Mouse (Mus musculus) midbrain, embryonic 14.5 days (tissue): ENCODE measurements around the gene Mov10. TPM values are rescaled to one million over a fixed set of nuclear protein-coding genes. Genes with fewer than 3 reads are reported as not detected.

Experiments used
- ATAC-seq: fragments of 200-750 bp; cut with Nextera tagmentation; 2 replicates; pipeline ENCODE4 v1.8.0; 2017; ENCODE audit warnings: moderate number of reproducible peaks, moderate library complexity; ENCODE audit not compliant: low FRiP score, low TSS enrichment
- DNase-seq: peaks from one replicate; pipeline ENCODE4 v3.0.0-alpha.2; 2015
- H3K27ac ChIP-seq: fragments of 300-500 bp; sonication (generic); replicated peaks from 2 replicates; pipeline ENCODE4 v1.5.1; 2014; ENCODE audit warnings: mild to moderate bottlenecking, low read depth, low read length, moderate library complexity
- H3K27me3 ChIP-seq: fragments of 300-500 bp; sonication (generic); 2 replicates; pipeline ENCODE4 v1.6.1; 2014; ENCODE audit warnings: low read length, control low read depth, mixed read lengths; ENCODE audit not compliant: control insufficient read depth, insufficient read depth
- H3K36me3 ChIP-seq: fragments of 300-500 bp; sonication (generic); 2 replicates; pipeline ENCODE4 v1.6.1; 2014; ENCODE audit warnings: low read length, control low read depth; ENCODE audit not compliant: control insufficient read depth, insufficient read depth
- H3K4me1 ChIP-seq: fragments of 300-500 bp; sonication (generic); 2 replicates; pipeline ENCODE4 v1.6.1; 2014; ENCODE audit warnings: mild to moderate bottlenecking, antibody characterized with exemption, low read length, control low read depth; ENCODE audit not compliant: control insufficient read depth, insufficient read depth
- H3K4me2 ChIP-seq: fragments of 300-500 bp; sonication (generic); 2 replicates; pipeline ENCODE4 v1.6.1; 2014; ENCODE audit warnings: mild to moderate bottlenecking, low read length, moderate library complexity
- H3K4me3 ChIP-seq: fragments of 300-500 bp; sonication (generic); replicated peaks from 2 replicates; pipeline ENCODE4 v1.5.1; 2014; ENCODE audit warnings: low read depth, low read length
- H3K9ac ChIP-seq: fragments of 300-500 bp; sonication (generic); replicated peaks from 2 replicates; pipeline ENCODE4 v1.6.1; 2014; ENCODE audit warnings: mild to moderate bottlenecking, low read length, moderate library complexity
- H3K9me3 ChIP-seq: fragments of 300-500 bp; sonication (generic); 2 replicates; pipeline ENCODE4 v1.6.1; 2016; ENCODE audit warnings: low read length, control low read depth, mixed read lengths; ENCODE audit not compliant: control insufficient read depth
- WGBS: fragments of 180-500 bp; shearing (Covaris S2); extraction: QIAGEN DNeasy Blood & Tissue Kit; methylation state at CpG from one replicate; pipeline ENCODE4 v1.1.7; 2014; 5-methylcytosine and 5-hydroxymethylcytosine counted together
- polyA plus RNA-seq: library from polyadenylated mRNA; unstranded; fragments of >200 nt; fragmentation: Nextera tagmentation; extraction: Ambion mirVana; gene quantifications from 2 replicates; pipeline ENCODE4 v1.2.1, GENCODE M21; 2014

Mov10 gene
- polyA plus RNA-seq, 1 experiment from 2014 or later = 6.6 TPM

DNA sequence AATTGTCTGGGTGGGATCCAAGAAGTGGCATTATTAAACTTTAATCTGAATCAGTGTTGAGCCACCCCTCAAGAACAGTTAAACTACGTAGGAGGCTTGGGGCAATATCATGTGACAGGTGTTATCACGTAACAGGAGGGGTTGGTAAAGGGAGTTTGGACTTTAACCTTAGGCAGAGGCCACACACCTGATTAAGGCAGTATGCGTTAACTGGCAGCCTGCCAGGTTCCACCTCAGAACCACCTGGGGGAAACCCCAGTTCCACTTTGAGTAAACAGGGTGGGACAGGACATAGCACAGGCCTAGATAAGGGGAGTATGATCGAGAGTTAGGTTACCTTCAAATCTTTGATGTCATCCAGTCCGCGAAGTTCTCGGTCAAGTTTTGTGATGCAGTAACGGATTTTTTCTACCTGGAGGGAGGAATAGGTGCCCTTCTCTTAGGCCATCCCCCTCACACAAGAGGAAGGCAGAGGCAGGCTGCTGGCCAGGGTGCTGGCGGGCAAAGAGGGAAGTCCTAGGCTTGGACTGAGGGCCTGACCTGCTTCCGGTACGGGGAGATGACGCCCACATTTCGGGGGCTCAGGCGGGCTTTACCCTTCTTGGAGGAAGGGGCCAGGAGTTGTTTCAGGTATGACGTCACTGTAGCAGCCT, 21.8 kb downstream of the Mov10 start:
- 90% methylated on average over 15 of the region's 15 CpGs for WGBS
- peaks cover 3% of the 10 kb centered on the region; the same call in 1 of the 2 replicates for H3K4me1 ChIP-seq
- H3K9ac ChIP-seq = no peak overlapping the region
- no peak overlapping the region for H3K4me2 ChIP-seq
- no peaks in the 10 kb centered on the region for H3K27me3 ChIP-seq
- no peak for ATAC-seq
- no peaks in the 10 kb centered on the region for H3K9me3 ChIP-seq
- H3K27ac ChIP-seq = no peak overlapping the region
- no peak overlapping the region for H3K4me3 ChIP-seq
- DNase-seq = no peak
- peaks cover 6% of the 10 kb centered on the region; the same call in 1 of the 2 replicates for H3K36me3 ChIP-seq

DNA sequence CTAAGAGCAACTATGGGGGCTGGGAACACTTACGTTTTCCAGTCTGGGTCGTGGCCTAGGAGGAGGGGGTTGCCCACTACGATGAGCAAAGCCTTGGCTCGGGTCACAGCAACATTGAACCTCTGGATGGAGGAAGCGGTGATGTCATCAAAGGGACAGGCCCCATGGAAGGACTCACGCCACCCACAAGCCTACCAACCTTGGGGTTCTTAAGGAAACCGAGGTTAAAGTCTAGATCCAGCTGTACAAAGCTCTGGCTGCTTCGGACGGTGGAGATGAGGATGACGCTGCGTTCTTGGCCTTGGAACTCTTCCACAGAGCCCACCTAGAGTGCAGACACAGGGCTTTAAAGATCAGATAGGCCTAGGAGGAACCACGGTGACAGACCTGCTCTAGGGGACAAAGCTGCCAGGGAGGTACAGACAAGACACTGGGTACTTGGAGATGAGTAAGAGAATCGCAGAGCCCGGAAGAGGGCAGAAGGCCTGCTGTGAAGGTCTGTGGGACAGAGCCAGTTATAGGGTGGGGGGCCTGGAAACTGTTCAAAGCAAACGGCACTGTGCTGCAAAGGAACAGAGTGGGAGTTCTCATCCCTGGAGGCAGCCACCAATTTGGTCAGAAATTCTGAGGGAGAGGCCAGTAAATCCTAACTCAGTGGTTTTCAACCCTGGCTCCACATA, 22.6 kb downstream of the Mov10 start:
- ATAC-seq = no peak
- Histone ChIP-seq H3K9me3 (no peaks in the 10 kb centered on the region), H3K4me2 (no peak overlapping the region), H3K4me3 (no peak overlapping the region), H3K9ac (no peak overlapping the region), H3K27me3 (no peaks in the 10 kb centered on the region), H3K27ac (no peak overlapping the region), H3K36me3 (peaks cover 6% of the 10 kb centered on the region; the same call in 1 of the 2 replicates), H3K4me1 (peaks cover 3% of the 10 kb centered on the region; the same call in 1 of the 2 replicates)
- no peak for DNase-seq
- WGBS = 79% methylated on average over 15 of the region's 15 CpGs

DNA sequence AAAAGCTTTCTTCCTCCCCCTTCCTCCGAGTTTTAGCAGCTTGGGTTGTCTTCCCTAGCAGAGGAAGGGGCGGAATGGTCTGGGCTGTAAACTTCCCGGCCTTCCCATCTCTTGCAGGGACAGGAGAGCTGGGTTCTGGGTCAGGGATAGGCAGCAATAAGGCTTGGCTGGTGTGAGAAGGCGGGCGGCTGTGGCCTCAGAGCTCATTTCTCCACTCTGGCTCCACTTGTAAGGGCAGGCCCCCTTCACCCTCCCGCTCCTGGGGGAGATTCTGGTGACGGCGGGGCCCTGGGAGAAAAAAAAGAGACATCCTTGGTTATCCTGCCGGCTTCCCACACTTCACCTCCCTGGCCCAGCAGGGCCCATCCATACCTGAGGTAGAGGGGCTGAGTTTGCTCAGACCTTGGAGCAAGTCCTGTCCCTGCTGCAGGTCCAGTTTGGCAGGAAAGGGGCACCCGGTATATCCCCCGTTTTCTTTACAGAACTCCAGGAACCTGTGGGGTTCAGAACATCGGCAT, 23.4 kb downstream of the Mov10 start:
- H3K27me3 ChIP-seq = no peaks in the 10 kb centered on the region
- DNase-seq = no peak
- H3K4me2 ChIP-seq = no peak overlapping the region
- peaks cover 5% of the 10 kb centered on the region; the same call in 1 of the 2 replicates for H3K4me1 ChIP-seq
- ATAC-seq = no peak
- peaks cover 6% of the 10 kb centered on the region; the same call in 1 of the 2 replicates for H3K36me3 ChIP-seq
- no peak overlapping the region for H3K4me3 ChIP-seq
- H3K9me3 ChIP-seq = no peaks in the 10 kb centered on the region
- H3K27ac ChIP-seq = no peak overlapping the region
- H3K9ac ChIP-seq = no peak overlapping the region
- WGBS = 82% methylated on average over 12 of the region's 12 CpGs

DNA sequence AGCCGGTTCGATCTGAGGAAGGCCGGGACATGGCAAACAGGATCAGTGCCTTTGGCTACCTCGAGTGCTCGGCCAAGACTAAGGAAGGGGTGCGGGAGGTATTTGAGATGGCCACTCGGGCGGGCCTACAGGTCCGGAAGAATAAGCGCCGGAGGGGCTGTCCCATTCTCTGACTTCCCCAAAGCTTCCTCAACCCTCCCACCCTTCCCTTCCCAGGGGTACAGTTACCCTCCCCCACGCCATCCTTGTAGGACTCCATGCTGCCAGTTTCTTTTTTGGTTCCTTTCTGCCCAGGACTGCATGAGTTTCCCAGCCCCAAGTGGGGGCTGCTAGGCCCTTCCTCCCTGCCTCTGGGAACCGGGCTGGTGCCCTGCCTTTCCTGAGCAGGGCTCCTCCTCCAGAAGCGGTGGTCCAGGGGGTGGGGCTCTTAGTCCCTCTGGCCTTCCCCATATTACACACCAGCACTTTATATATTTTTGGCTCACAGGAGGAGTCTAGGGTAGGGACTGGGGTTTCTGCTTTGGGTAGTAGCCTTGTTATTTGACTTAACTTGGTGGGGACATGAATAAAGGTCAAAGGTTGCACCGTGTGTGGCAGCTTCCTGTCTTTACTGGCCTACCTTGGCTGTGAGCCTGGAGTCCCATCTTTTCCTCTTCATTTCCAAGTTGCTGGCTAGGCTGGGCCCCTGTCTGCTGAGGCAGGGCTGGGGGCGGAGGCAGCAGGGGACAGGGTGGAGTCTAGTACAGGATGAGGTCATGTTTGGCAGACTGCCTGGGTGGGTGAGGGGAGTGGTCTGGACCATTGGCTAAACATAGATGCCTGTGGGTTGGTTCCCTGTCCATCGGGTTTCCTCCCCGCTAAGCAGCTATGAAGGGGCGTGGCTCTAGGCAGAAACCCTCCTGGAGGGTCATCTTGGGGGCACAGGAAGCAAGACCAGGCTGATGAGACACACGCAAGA, 24.2 kb downstream of the Mov10 start:
- 0 out of 2 replicates have a peak overlapping the region, but pooled peaks have one; percentile 41 for H3K27ac ChIP-seq
- no peak overlapping the region for H3K4me3 ChIP-seq
- peak; percentile 84 for DNase-seq
- peaks cover 6% of the 10 kb centered on the region; the same call in 1 of the 2 replicates for H3K36me3 ChIP-seq
- ATAC-seq = peak; percentile 84
- H3K9me3 ChIP-seq = no peaks in the 10 kb centered on the region
- peaks cover 5% of the 10 kb centered on the region; the same call in 1 of the 2 replicates for H3K4me1 ChIP-seq
- no peak overlapping the region for H3K9ac ChIP-seq
- 60% methylated on average over 20 of the region's 20 CpGs for WGBS
- no peaks in the 10 kb centered on the region for H3K27me3 ChIP-seq
- no peak overlapping the region for H3K4me2 ChIP-seq

DNA sequence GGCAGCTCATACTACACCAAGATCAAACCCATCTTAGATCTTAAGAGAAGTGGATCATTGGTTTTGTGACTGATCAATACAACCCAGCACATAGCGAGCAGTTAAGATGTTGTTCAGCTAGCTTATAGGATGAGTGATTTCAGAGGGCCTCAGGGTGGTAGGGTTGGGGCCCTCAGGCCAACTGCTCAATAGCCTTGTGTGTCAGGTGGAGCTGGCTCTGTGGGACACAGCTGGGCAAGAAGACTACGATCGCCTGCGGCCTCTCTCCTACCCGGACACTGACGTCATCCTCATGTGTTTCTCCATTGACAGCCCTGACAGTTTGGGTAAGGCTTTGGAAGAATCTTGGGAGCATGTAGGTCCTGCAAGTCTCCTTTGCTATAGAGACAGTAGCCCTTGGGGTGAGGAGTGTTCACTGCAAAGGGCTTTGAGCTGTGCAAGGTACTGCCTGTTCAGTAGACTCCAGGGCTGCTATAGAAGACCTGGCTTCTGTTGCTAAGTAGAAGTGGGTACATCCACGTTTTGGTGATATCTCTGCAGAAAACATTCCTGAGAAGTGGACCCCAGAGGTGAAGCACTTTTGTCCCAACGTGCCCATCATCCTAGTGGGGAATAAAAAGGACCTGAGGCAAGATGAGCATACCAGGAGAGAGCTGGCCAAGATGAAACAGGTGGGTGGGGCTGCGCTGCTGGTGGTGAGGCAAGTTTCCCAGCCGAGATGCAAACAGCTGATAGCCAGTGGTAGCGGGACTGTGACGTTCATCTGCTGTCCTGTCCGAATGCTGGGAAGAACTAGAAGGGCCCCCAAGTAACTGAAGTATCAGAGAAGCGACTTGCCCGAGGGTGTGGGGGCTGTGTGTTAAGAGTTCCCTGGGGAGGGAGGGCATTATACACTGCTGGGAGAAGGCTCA, 25.7 kb downstream of the Mov10 start:
- no peak for ATAC-seq
- Histone ChIP-seq H3K4me1 (peaks cover 11% of the 10 kb centered on the region), H3K36me3 (peaks cover 6% of the 10 kb centered on the region; the same call in 1 of the 2 replicates), H3K27ac (no peak overlapping the region), H3K4me3 (no peak overlapping the region), H3K9ac (no peak overlapping the region), H3K27me3 (0 out of 2 replicates have a peak, but pooled peaks cover 5% of the 10 kb centered on the region), H3K4me2 (no peak overlapping the region), H3K9me3 (no peaks in the 10 kb centered on the region)
- DNase-seq = no peak
- 79% methylated on average over 15 of the region's 15 CpGs for WGBS

DNA sequence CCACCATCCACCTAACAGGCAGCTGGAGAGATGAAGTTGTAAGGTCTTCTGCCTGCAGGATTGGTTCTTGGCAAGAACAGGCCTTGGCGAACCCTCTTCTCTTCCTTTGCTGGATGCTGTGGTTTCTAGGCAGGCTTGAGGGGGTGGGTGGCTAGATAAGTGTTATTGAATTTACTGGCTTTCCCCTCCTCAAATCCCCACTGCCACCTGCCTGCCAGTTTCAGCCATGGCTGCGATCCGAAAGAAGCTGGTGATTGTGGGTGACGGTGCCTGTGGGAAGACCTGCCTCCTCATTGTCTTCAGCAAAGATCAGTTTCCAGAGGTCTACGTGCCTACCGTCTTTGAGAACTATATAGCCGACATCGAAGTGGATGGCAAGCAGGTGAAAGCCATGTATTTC, 26.7 kb downstream of the Mov10 start:
- H3K36me3 ChIP-seq = peaks cover 4% of the 10 kb centered on the region; the same call in 1 of the 2 replicates
- 92% methylated on average over 8 of the region's 8 CpGs for WGBS
- no peaks in the 10 kb centered on the region for H3K9me3 ChIP-seq
- DNase-seq = no peak
- no peak overlapping the region for H3K4me2 ChIP-seq
- no peak overlapping the region for H3K4me3 ChIP-seq
- H3K9ac ChIP-seq = no peak overlapping the region
- no peak for ATAC-seq
- H3K27me3 ChIP-seq = 0 out of 2 replicates have a peak, but pooled peaks cover 5% of the 10 kb centered on the region
- H3K4me1 ChIP-seq = peaks cover 11% of the 10 kb centered on the region
- H3K27ac ChIP-seq = no peak overlapping the region

DNA sequence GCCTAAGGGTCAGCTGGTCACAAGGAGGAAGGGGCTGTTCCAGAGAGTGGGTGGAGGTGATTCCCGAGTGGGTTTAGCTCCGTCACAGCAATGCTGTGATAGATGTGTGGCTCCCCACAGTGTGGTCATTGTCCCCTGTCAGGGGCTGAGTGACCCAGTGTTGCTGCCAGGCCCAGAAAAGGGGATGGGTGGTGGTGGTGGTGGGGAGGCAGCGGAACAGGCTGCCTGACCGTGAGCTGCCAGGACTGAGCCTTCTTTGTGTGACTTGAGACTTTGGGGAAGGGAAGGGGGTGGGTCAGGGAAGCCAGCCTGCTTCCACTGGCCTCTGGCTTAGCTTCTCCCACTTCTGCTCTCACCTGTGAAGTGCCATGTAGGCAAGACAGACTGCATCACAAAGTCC, 27.3 kb downstream of the Mov10 start:
- no peak for ATAC-seq
- Histone ChIP-seq H3K4me1 (peaks cover 11% of the 10 kb centered on the region), H3K27ac (no peak overlapping the region), H3K9ac (no peak overlapping the region), H3K4me3 (no peak overlapping the region), H3K9me3 (no peaks in the 10 kb centered on the region), H3K4me2 (peak overlapping the region; percentile 96), H3K36me3 (peaks cover 3% of the 10 kb centered on the region; the same call in 1 of the 2 replicates), H3K27me3 (0 out of 2 replicates have a peak, but pooled peaks cover 5% of the 10 kb centered on the region)
- no peak for DNase-seq
- 26% methylated on average over 4 of the region's 4 CpGs for WGBS
